Mouse (Mus musculus) ES-E14 (cell line): ENCODE data around the gene Ttll7. TPM values are rescaled to one million over a fixed set of nuclear protein-coding genes. Genes with fewer than 3 reads are reported as not detected.

Experiments
- DNase-seq: peaks from one replicate; pipeline ENCODE4 v3.0.0-alpha.2; 2013; ENCODE audit warnings: low read depth, low spot score
- H3K27ac ChIP-seq: 2 replicates; pipeline ENCODE4 v1.5.1; 2012; ENCODE audit warnings: low read depth, mild to moderate bottlenecking, low read length, moderate library complexity, mixed read lengths; ENCODE audit not compliant: poor library complexity, insufficient read depth, severe bottlenecking
- H3K36me3 ChIP-seq: 2 replicates; pipeline ENCODE4 v1.6.1; 2012; ENCODE audit warnings: mild to moderate bottlenecking, low read length, moderate library complexity, mixed read lengths; ENCODE audit not compliant: control insufficient read depth, poor library complexity, insufficient read depth, severe bottlenecking
- H3K4me1 ChIP-seq, 2 experiments: fragments of 150-350 bp in 1 of 2; sonication (generic) in 1 of 2; 2 replicates each; pipeline ENCODE4 v1.6.1; 2012; ENCODE audit warnings: low read length in 2 of 2, mild to moderate bottlenecking in 1 of 2, mixed read lengths in 1 of 2; ENCODE audit not compliant: control insufficient read depth in 2 of 2, insufficient read depth in 2 of 2, poor library complexity in 1 of 2
- H3K4me3 ChIP-seq, 2 experiments: fragments of 150-350 bp in 1 of 2; sonication (generic) in 1 of 2; 2 replicates each; pipeline ENCODE4 v1.5.1; 2012; ENCODE audit warnings: low read length in 2 of 2, low read depth in 1 of 2, mild to moderate bottlenecking in 1 of 2, mixed read lengths in 1 of 2; ENCODE audit not compliant: insufficient read depth in 1 of 2, poor library complexity in 1 of 2, severe bottlenecking in 1 of 2
- H3K9ac ChIP-seq: 2 replicates; pipeline ENCODE4 v1.6.1; 2012; ENCODE audit warnings: low read depth, mild to moderate bottlenecking, low read length, mixed read lengths; ENCODE audit not compliant: poor library complexity, insufficient read depth, severe bottlenecking
- H3K9me3 ChIP-seq: fragments of 150-350 bp; sonication (generic); 2 replicates; pipeline ENCODE4 v1.6.1; 2012; ENCODE audit warnings: low read depth, mild to moderate bottlenecking, low read length; ENCODE audit not compliant: control insufficient read depth, insufficient read depth
- CHD2 ChIP-seq: IDR thresholded peaks from 2 replicates; pipeline ENCODE4 v1.6.1; 2014; ENCODE audit warnings: mild to moderate bottlenecking, low read depth, low read length, inconsistent platforms
- HCFC1 ChIP-seq: IDR thresholded peaks from 2 replicates; pipeline ENCODE4 v1.6.1; 2012; ENCODE audit warnings: low read length, inconsistent platforms, borderline replicate concordance; ENCODE audit not compliant: insufficient read depth
- MAFK ChIP-seq: IDR thresholded peaks from 2 replicates; pipeline ENCODE4 v1.6.1; 2014; ENCODE audit warnings: mild to moderate bottlenecking, low read depth, low read length, inconsistent platforms; ENCODE audit not compliant: insufficient read depth
- ZC3H11A ChIP-seq: IDR thresholded peaks from 2 replicates; pipeline ENCODE4 v1.6.1; 2012; ENCODE audit warnings: low read depth, mild to moderate bottlenecking, inconsistent platforms, low read length, borderline replicate concordance
- ZNF384 ChIP-seq: IDR thresholded peaks from 2 replicates; pipeline ENCODE4 v1.6.1; 2012; ENCODE audit warnings: low read depth, low read length, inconsistent platforms
- in situ Hi-C, 2 experiments: fragments of 600-800 bp; cut with MboI; formaldehyde crosslinking; loops; one replicate each; pipeline ENCODE4 v1.15.1; 2025; ENCODE audit warnings: low sequenced_read_pairs in 2 of 2, inconsistent platforms in 1 of 2; ENCODE audit not compliant: unreplicated experiment in 2 of 2
- total RNA-seq: library from RNA; depleted of rRNA; stranded (reverse); fragments of 300-350 nt; gene quantifications from 2 replicates; pipeline ENCODE4 v1.2.3, GENCODE M21; 2012

The Ttll7 gene
- total RNA-seq, 1 experiment: 0.94 TPM

DNA sequence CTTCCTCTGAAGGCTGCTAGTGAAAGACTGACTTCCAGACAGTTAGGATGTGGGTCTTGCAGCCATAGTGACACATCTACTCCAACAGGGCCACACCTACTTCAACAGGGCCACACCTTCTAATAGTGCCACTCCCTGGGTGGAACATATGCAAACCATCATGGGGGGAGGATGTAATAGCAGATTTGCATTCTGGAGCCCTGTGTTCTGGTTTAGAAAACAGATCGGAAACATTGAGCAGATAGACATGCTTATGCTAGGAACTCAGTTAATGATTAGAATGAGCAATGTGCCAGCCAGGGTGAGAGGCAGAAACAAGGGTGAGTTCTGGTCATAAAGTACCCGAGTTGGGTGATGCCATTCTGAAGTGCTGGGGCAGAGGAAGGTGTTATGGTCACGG is 19.8 kb downstream of the Ttll7 start:
- TF ChIP-seq MAFK (no peak), CHD2 (no peak), ZNF384 (no peak), HCFC1 (no peak), ZC3H11A (no peak)
- in situ Hi-C loops: no loop called here
- Histone ChIP-seq H3K27ac (no peak overlapping the region), H3K36me3 (no peaks in the 10 kb centered on the region), H3K4me3 (no peak overlapping the region), H3K4me1 (no peaks in the 10 kb centered on the region), H3K9ac (no peak overlapping the region), H3K9me3 (no peaks in the 10 kb centered on the region)
- DNase-seq: no peak

DNA sequence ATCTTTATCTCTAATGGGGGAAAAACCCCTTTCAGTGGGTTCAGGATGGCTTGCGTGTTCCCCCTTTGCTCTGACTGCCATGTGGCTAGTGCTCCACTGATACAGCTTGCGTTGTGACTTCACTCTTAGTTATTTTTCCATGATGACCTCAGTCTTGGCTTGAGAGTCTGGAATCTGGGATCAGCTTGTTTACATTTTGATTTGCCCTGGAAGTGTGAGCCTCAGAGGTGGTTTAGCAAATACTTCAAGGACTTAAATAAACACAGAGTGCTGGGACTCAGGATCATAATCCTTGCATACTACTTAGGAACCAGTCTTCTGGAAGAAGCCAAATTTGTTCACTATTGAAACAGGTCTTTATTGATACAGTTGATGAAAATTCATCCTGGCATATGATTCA is 23.8 kb downstream of the Ttll7 start:
- in situ Hi-C loops: no loop called here
- no peak overlapping the region for H3K4me3 ChIP-seq
- no peak overlapping the region for H3K9ac ChIP-seq
- no peaks in the 10 kb centered on the region for H3K4me1 ChIP-seq
- H3K36me3 ChIP-seq: no peaks in the 10 kb centered on the region
- DNase-seq: no peak
- TF ChIP-seq MAFK (no peak), CHD2 (no peak), ZNF384 (no peak), ZC3H11A (no peak), HCFC1 (no peak)
- H3K27ac ChIP-seq: no peak overlapping the region
- H3K9me3 ChIP-seq: no peaks in the 10 kb centered on the region

DNA sequence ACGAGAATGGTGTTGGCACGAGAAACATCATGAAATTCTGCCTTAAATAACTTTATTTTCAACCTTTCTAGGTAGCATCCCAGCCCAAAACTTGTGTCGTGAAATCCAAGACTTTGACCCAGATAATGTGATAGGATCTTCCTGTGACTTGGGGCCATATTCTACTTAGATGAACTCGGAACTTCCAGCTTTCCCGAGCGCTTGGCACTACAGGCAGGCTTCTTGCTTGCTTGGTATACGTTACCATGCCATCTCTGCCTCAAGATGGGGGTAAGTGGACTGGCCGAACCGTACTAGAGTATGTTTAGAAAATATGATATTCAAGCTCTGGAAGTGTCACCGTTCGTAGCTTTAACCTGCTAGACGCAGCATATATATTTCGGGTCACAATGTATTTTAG is 41.8 kb downstream of the Ttll7 start:
- no peaks in the 10 kb centered on the region for H3K36me3 ChIP-seq
- no peak overlapping the region for H3K27ac ChIP-seq
- H3K9ac ChIP-seq: no peak overlapping the region
- in situ Hi-C loops: no loop called here
- TF ChIP-seq ZC3H11A (no peak), HCFC1 (no peak), ZNF384 (no peak), CHD2 (no peak), MAFK (no peak)
- no peaks in the 10 kb centered on the region for H3K9me3 ChIP-seq
- H3K4me3 ChIP-seq: no peak overlapping the region
- no peak for DNase-seq
- H3K4me1 ChIP-seq: no peaks in the 10 kb centered on the region

DNA sequence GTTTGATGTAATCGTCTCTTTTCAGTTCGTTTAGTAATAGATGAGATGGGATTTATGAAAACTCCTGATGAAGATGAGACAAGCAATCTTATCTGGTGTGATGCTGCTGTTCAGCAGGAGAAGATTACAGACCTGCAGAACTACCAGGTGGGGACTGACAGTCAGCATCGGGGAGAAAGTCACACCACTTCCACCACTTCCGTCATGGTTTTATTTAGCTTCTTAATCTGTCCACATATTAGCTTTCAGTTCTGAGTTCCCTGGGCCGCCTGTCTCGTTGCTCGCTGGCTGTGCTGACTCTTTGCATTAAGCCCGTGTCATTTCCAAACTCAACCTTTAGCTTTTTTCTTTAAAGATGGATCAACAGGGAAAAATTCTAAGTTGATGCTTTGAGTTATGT is 44.4 kb downstream of the Ttll7 start:
- no peak overlapping the region for H3K9ac ChIP-seq
- H3K36me3 ChIP-seq: no peaks in the 10 kb centered on the region
- no peaks in the 10 kb centered on the region for H3K9me3 ChIP-seq
- no peak overlapping the region for H3K27ac ChIP-seq
- DNase-seq: no peak
- in situ Hi-C loops: no loop called here
- TF ChIP-seq ZNF384: no peak
- no peak for TF ChIP-seq MAFK
- no peak for TF ChIP-seq CHD2
- no peak for TF ChIP-seq ZC3H11A
- no peak for TF ChIP-seq HCFC1
- H3K4me3 ChIP-seq: no peak overlapping the region
- no peaks in the 10 kb centered on the region for H3K4me1 ChIP-seq

DNA sequence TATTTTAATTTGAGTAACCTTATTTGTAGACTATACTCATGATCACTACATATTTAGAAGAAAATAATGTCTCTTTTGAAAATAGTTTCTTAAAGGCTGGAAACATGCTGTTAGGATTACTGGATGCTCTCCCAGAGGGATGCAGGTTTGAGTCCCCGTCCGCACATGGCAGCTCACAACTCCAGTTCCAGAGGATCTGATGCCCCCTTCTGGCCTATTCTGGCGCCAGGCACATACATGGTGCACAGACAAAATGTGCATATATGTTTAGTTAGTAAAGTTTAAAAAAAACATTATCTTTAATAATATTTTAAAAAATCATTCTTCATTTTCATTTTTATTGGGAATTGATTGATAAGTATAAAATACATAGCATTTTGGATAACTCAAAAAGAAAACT is 47.9 kb downstream of the Ttll7 start:
- Histone ChIP-seq H3K27ac (no peak overlapping the region), H3K4me3 (no peak overlapping the region), H3K36me3 (no peaks in the 10 kb centered on the region), H3K9ac (no peak overlapping the region), H3K9me3 (no peaks in the 10 kb centered on the region), H3K4me1 (no peaks in the 10 kb centered on the region)
- peak; percentile 22 for DNase-seq
- 0 out of 2 replicates have a peak, but pooled peaks have one; percentile 6 for TF ChIP-seq ZC3H11A
- no peak for TF ChIP-seq CHD2
- TF ChIP-seq ZNF384: no peak
- TF ChIP-seq HCFC1: no peak
- TF ChIP-seq MAFK: no peak
- in situ Hi-C loops: loop anchor here in 1 of 2 experiments (25.0 kb wide), 1 partner anchor 563 kb away; no protein-coding TSS in a partner anchor
